Mouse (Mus musculus) embryo, embryonic 11.5 days (tissue): ENCODE results near the gene Sbk1.
"Not testable (repeated sequence)": the region's sequence is repeated elsewhere in the genome, so short reads cannot be mapped to it uniquely, and the experiment has no call there.

Source experiments
- DNase-seq: peaks from one replicate; pipeline ENCODE4 v3.0.0-alpha.2; 2012; ENCODE audit warnings: low read depth, low spot score

Sbk1 gene

GRCm38 (mm10) chr7:126286311-126286710 is 13.9 kb downstream of the Sbk1 start:
- no peak for DNase-seq

- DNase-seq: no peak
Observed at GRCm38 (mm10) chr7:126287493-126288103, 15.2 kb downstream of the Sbk1 start.

- DNase-seq: no peak
Observed at GRCm38 (mm10) chr7:126288104-126288497, 15.7 kb downstream of the Sbk1 start.

- no peak for DNase-seq
Observed at GRCm38 (mm10) chr7:126288571-126289091, 16.2 kb downstream of the Sbk1 start.

GRCm38 (mm10) chr7:126289371-126289770 is 17.0 kb downstream of the Sbk1 start:
- DNase-seq: no peak

GRCm38 (mm10) chr7:126289956-126290355 is 17.5 kb downstream of the Sbk1 start:
- no peak for DNase-seq

GRCm38 (mm10) chr7:126291681-126292545 is 19.5 kb downstream of the Sbk1 start:
- DNase-seq: no peak

GRCm38 (mm10) chr7:126293091-126293490 is 20.7 kb downstream of the Sbk1 start:
- DNase-seq: no peak

- DNase-seq: peak; percentile 44
Observed at GRCm38 (mm10) chr7:126297579-126298460, 25.4 kb downstream of the Sbk1 start.

- no peak for DNase-seq
Observed at GRCm38 (mm10) chr7:126298856-126299255, 26.4 kb downstream of the Sbk1 start.

GRCm38 (mm10) chr7:126301831-126302230 is 29.4 kb downstream of the Sbk1 start:
- not testable (repeated sequence) for DNase-seq

- no peak for DNase-seq
Observed at GRCm38 (mm10) chr7:126311822-126312221, 39.4 kb downstream of the Sbk1 start.

GRCm38 (mm10) chr7:126313309-126313708 is 40.9 kb downstream of the Sbk1 start:
- no peak for DNase-seq

GRCm38 (mm10) chr7:126314273-126314672 is 41.9 kb downstream of the Sbk1 start:
- no peak for DNase-seq

- DNase-seq: peak; percentile 75
Observed at GRCm38 (mm10) chr7:126323729-126324128, 51.3 kb downstream of the Sbk1 start.

- DNase-seq: no peak
Observed at GRCm38 (mm10) chr7:126324791-126325190, 52.4 kb downstream of the Sbk1 start.

GRCm38 (mm10) chr7:126325576-126326273 is 53.3 kb downstream of the Sbk1 start:
- DNase-seq: not testable (repeated sequence)

- DNase-seq: not testable (repeated sequence)
Observed at GRCm38 (mm10) chr7:126328848-126329247, 56.4 kb downstream of the Sbk1 start.

GRCm38 (mm10) chr7:126329907-126330645 is 57.7 kb downstream of the Sbk1 start:
- no peak for DNase-seq

GRCm38 (mm10) chr7:126330693-126331092 is 58.3 kb downstream of the Sbk1 start:
- no peak for DNase-seq
